Mouse (Mus musculus): ENCODE results near the gene Klk9. TPM values are rescaled to one million over a fixed set of nuclear protein-coding genes. Genes with fewer than 3 reads are reported as not detected.

Klk9 gene
- total RNA-seq, 2 experiments from 2014 or later: not detected

- no peak for DNase-seq
Observed at GRCm38 (mm10) chr7:43796355-43796754, 4.7 kb downstream of the Klk9 start.

- no peak for DNase-seq
Observed at GRCm38 (mm10) chr7:43797333-43797769, 5.7 kb downstream of the Klk9 start, which contains the start of gene Klk8. Gene Klk8 (plus strand): TSS chr7:43797577.

- no peak for DNase-seq
Observed at GRCm38 (mm10) chr7:43797844-43798462, 6.3 kb downstream of the Klk9 start.

GRCm38 (mm10) chr7:43799876-43800275 is 8.2 kb downstream of the Klk9 start:
- DNase-seq: no peak

- no peak for DNase-seq
Observed at GRCm38 (mm10) chr7:43810994-43811393, 19.3 kb downstream of the Klk9 start, which contains the start of gene Klk7. Gene Klk7 (plus strand): TSS chr7:43811294.

- DNase-seq: no peak
Observed at GRCm38 (mm10) chr7:43815211-43815610, 23.5 kb downstream of the Klk9 start.

GRCm38 (mm10) chr7:43816746-43817145 is 25.1 kb downstream of the Klk9 start:
- no peak for DNase-seq

- no peak for DNase-seq
Observed at GRCm38 (mm10) chr7:43821581-43821980, 29.9 kb downstream of the Klk9 start.

GRCm38 (mm10) chr7:43824199-43824598 is 32.5 kb downstream of the Klk9 start, which contains the start of gene Klk6:
Gene Klk6 (plus strand): TSS chr7:43824499.
- DNase-seq: no peak

- no peak for DNase-seq
Observed at GRCm38 (mm10) chr7:43826056-43826455, 34.4 kb downstream of the Klk9 start.

- no peak for DNase-seq
Observed at GRCm38 (mm10) chr7:43827706-43828105, 36.0 kb downstream of the Klk9 start.

GRCm38 (mm10) chr7:43829006-43829405 is 37.3 kb downstream of the Klk9 start:
- no peak for DNase-seq

- no peak for DNase-seq
Observed at GRCm38 (mm10) chr7:43841701-43842100, 50.0 kb downstream of the Klk9 start, which contains the start of gene Klk5. Gene Klk5 (plus strand): TSS chr7:43841971.

GRCm38 (mm10) chr7:43843801-43844200 is 52.1 kb downstream of the Klk9 start:
- DNase-seq: no peak

Other genes starting within 250 kb of the Klk9 start
- gene Cd33, start 247.5 kb upstream of the Klk9 start, total RNA-seq (2021): under 1 TPM; 0.96 to 1.00 TPM
- under 1 TPM; 0.38 to 0.61 TPM for gene Zfp658, start 229.6 kb upstream of the Klk9 start, total RNA-seq (2021)
- gene Zfp719, start 212.3 kb upstream of the Klk9 start, total RNA-seq (2021): 1 to 10 TPM; 3.5 to 3.6 TPM
- not detected for gene Zfp819, start 184.7 kb upstream of the Klk9 start, total RNA-seq (2021)
- gene Ceacam18, start 157.2 kb upstream of the Klk9 start, total RNA-seq (2021): not detected
- under 1 TPM; 0.31 to 0.32 TPM for gene Siglece, start 131.7 kb upstream of the Klk9 start, total RNA-seq (2021)
- gene Ctu1, start 119.9 kb upstream of the Klk9 start, total RNA-seq (2021): 1 to 10 TPM; 2.1 to 2.3 TPM
- not detected for gene Klk14, start 101.5 kb upstream of the Klk9 start, total RNA-seq (2021)
- not detected for gene Klk13, start 79.3 kb upstream of the Klk9 start, total RNA-seq (2021)
- gene Klk12, start 23.0 kb upstream of the Klk9 start, total RNA-seq (2021): not detected
- gene Klk11, start 17.3 kb upstream of the Klk9 start, total RNA-seq (2021): not detected
- 1 to 10 TPM in 1 of 2 experiments, under 1 TPM in 1; 0.79 to 1.2 TPM for gene Klk10, start 10.9 kb upstream of the Klk9 start, total RNA-seq (2021)
- gene Klk8, start 5.7 kb downstream of the Klk9 start, total RNA-seq (2021): 1 to 10 TPM; 2.1 to 2.9 TPM
- not detected for gene Klk7, start 19.4 kb downstream of the Klk9 start, total RNA-seq (2021)
- not detected for gene Klk6, start 32.6 kb downstream of the Klk9 start, total RNA-seq (2021)
- not detected for gene Klk5, start 50.1 kb downstream of the Klk9 start, total RNA-seq (2021)
- gene Klk4, start 89.3 kb downstream of the Klk9 start, total RNA-seq (2021): not detected
- not detected for gene Klk15, start 141.8 kb downstream of the Klk9 start, total RNA-seq (2021)
- gene Klk1b8, start 158.8 kb downstream of the Klk9 start, total RNA-seq (2021): not detected
- not detected for gene Klk1b1, start 174.9 kb downstream of the Klk9 start, total RNA-seq (2021)
- not detected for gene Klk1b9, start 184.2 kb downstream of the Klk9 start, total RNA-seq (2021)
- gene Klk1b11, start 204.0 kb downstream of the Klk9 start, total RNA-seq (2021): not detected
- under 1 TPM; 0.19 to 0.26 TPM for gene Klk1b26, start 220.3 kb downstream of the Klk9 start, total RNA-seq (2021)

Measured in gastrocnemius, postnatal 25 days (tissue).